Mouse (Mus musculus) heart, embryonic 12.5 days (tissue): ENCODE results near the gene Slc39a3. TPM values are rescaled to one million over a fixed set of nuclear protein-coding genes. Genes with fewer than 3 reads are reported as not detected.

Experiments
- ATAC-seq: fragments of 200-750 bp; cut with Nextera tagmentation; 2 replicates; pipeline ENCODE4 v1.8.0; 2017; ENCODE audit warnings: moderate TSS enrichment, moderate library complexity; ENCODE audit not compliant: insufficient number of reproducible peaks, low FRiP score
- H3K27ac ChIP-seq: fragments of 300-500 bp; sonication (generic); 2 replicates; pipeline ENCODE4 v1.5.1; 2016; ENCODE audit warnings: mild to moderate bottlenecking, moderate library complexity; ENCODE audit not compliant: poor library complexity, severe bottlenecking
- H3K27me3 ChIP-seq: fragments of 300-500 bp; sonication (generic); replicated peaks from 2 replicates; pipeline ENCODE4 v1.6.1; 2016; ENCODE audit warnings: mild to moderate bottlenecking, moderate library complexity
- H3K36me3 ChIP-seq: fragments of 300-500 bp; sonication (generic); 2 replicates; pipeline ENCODE4 v1.6.1; 2016; ENCODE audit warnings: mild to moderate bottlenecking, moderate library complexity
- H3K4me1 ChIP-seq: fragments of 300-500 bp; sonication (generic); replicated peaks from 2 replicates; pipeline ENCODE4 v1.6.1; 2016; ENCODE audit warnings: mild to moderate bottlenecking
- H3K4me2 ChIP-seq: fragments of 300-500 bp; sonication (generic); 2 replicates; pipeline ENCODE4 v1.6.1; 2016; ENCODE audit warnings: mild to moderate bottlenecking, moderate library complexity
- H3K4me3 ChIP-seq: fragments of 300-500 bp; sonication (generic); 2 replicates; pipeline ENCODE4 v1.5.1; 2016; ENCODE audit warnings: mild to moderate bottlenecking
- H3K9ac ChIP-seq: fragments of 300-500 bp; sonication (generic); 2 replicates; pipeline ENCODE4 v1.6.1; 2016; ENCODE audit warnings: mild to moderate bottlenecking, moderate library complexity
- H3K9me3 ChIP-seq: fragments of 300-500 bp; sonication (generic); replicated peaks from 2 replicates; pipeline ENCODE4 v1.6.1; 2016; ENCODE audit warnings: mild to moderate bottlenecking, moderate library complexity
- WGBS: fragments of 180-500 bp; shearing (Covaris S2); methylation state at CpG from one replicate; pipeline ENCODE4 v1.1.7; 2016; 5-methylcytosine and 5-hydroxymethylcytosine counted together
- polyA plus RNA-seq: library from polyadenylated mRNA; unstranded; fragments of >200 nt; fragmentation: Nextera tagmentation; extraction: Ambion mirVana; gene quantifications from 2 replicates; pipeline ENCODE4 v1.2.1, GENCODE M21; 2016

The Slc39a3 gene
- 7.5 and 8.7 TPM in 2 replicates for polyA plus RNA-seq

DNA sequence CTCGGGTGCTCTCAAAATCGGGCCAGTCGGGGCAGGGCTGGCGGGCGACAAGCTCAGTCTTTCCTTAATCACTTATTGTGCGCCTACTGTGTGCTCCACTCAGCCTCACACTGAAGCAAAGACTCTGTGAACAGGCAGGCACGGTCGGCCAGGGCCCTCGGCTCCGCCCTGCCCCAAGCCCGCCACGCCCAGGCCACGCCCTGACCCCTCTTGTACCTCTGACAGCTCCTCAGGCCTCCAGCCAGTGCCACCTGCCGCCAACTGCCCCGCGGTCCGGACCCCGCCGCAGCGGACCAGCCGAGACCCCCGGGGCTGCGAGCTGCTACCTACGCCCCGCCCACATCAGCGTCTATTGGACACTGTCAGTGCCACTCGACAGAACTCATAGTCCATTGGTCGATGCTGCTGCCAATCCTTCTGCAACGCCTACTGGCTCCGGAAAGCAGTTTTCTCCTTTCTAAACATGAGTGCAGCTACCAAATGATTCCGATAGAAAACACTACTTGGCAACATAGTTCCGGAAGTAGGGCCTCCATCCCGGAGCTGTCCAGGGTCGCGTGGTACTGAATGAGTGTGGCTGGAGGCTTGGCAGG lies at the start of gene Slc39a3:
TSS of gene Slc39a3 (minus strand) at position 439 of the 593 bp plus-strand sequence.
- under 1% methylated on average over 35 of the region's 35 CpGs for WGBS
- Histone ChIP-seq H3K9me3 (no peaks in the 10 kb centered on the region), H3K27me3 (no peaks in the 10 kb centered on the region), H3K4me2 (peak within 1 kb of the TSS; percentile 80), H3K9ac (peak within 1 kb of the TSS; percentile 83), H3K36me3 (peaks cover 14% of the 10 kb centered on the region), H3K27ac (no peak within 1 kb of the TSS; the same call in 1 of the 2 replicates), H3K4me1 (no peaks in the 10 kb centered on the region; the same call in 1 of the 2 replicates), H3K4me3 (peak within 1 kb of the TSS; percentile 76)
- peak; percentile 97 for ATAC-seq

DNA sequence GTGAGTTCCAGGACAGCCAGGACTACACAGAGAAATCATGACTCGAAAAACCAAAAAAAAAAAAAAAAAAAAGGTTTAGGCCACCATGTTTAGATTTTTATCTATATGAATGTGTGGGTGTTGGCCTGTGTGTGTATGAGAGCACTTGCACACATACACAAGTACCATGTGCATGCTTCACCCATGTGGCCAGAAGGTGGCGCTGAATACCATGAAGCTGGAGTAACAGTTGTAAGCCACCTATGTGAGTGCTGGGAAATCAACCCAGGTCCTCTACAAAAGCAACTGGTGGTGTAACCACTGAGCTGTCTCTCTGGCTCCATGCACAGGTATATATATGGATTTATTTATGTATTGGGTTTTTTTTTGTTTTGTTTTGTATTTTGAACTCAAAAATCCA lies 49.8 kb upstream of the Slc39a3 start:
- Histone ChIP-seq H3K4me1 (peaks cover 12% of the 10 kb centered on the region), H3K9me3 (no peaks in the 10 kb centered on the region), H3K27ac (no peak overlapping the region), H3K4me2 (no peak overlapping the region), H3K4me3 (no peak overlapping the region), H3K27me3 (no peaks in the 10 kb centered on the region), H3K9ac (no peak overlapping the region), H3K36me3 (peaks cover 6% of the 10 kb centered on the region)
- ATAC-seq, result no peak
- 51% methylated on average over 2 of the region's 2 CpGs for WGBS

DNA sequence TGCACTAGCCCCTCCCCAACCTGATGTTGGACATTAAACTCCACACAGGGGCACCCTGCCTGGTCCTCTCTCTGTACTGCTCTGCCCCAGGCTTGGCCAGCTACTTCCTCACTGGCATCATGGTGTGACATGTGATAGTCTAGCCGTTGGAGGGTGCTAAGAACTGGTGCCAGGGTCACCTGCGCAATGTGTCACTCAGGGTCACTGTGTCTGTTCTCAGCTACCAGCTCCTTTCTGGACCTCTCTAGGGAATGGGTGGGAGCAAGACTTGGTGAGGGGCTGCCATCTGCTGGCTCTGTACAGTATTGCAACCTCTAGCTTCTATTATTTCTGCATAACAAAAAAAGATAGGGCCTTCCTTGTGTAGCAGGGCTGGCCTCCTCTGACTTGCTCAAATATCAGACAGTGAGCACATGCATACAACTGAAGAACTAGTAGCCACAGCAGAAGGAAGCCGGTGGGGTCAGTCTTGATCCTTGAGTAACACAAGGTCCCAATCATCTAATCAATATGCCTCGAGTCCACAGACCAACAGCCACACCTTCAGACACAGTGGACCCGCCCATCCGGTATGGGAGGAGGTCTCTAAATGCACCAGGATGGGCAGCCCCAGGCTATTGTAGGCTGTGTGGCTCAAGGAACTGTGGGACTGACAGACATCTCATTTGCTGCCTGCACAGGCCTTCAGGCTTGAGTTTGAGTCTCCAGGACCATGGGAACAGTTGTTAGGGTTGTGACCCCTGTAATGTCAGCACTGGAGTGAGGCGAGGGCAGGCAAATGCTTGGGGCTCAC lies 45.1 kb upstream of the Slc39a3 start:
- H3K36me3 ChIP-seq, result peaks cover 53% of the 10 kb centered on the region
- WGBS, result 70% methylated on average over 7 of the region's 7 CpGs
- no peak overlapping the region for H3K4me3 ChIP-seq
- no peak overlapping the region for H3K4me2 ChIP-seq
- peak; percentile 28; the same call in 1 of the 2 replicates for ATAC-seq
- no peak overlapping the region for H3K9ac ChIP-seq
- H3K27ac ChIP-seq, result no peak overlapping the region
- no peaks in the 10 kb centered on the region for H3K4me1 ChIP-seq
- no peaks in the 10 kb centered on the region for H3K27me3 ChIP-seq
- H3K9me3 ChIP-seq, result no peaks in the 10 kb centered on the region

DNA sequence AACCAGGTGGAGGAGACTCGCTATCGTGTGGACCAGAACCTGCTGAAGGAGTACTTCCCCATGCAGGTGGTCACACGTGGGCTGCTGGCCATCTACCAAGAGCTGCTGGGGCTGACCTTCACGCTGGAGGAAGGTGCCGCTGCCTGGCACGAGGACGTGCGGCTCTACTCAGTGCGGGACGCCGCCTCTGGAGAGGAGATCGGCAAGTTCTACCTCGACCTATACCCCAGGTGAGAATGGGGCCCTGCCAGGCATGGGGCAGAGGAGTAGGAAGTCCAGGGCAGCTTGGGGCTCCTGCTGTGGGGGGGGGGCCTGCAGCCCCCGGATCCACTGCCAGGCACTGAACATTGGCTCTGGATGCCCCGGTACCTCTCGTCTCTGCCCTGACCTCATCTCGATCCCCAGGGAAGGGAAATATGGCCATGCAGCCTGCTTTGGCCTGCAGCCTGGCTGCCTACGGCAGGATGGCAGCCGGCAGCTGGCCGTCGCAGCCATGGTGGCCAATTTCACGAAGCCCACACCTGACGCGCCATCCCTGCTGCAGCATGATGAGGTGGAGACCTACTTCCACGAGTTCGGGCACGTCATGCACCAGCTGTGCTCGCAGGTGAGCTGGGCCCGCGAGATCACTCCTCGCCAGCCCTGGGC lies 42.9 kb upstream of the Slc39a3 start:
- Histone ChIP-seq H3K36me3 (peaks cover 71% of the 10 kb centered on the region), H3K27me3 (no peaks in the 10 kb centered on the region), H3K9ac (no peak overlapping the region), H3K4me2 (no peak overlapping the region), H3K9me3 (no peaks in the 10 kb centered on the region), H3K27ac (no peak overlapping the region), H3K4me1 (no peaks in the 10 kb centered on the region), H3K4me3 (no peak overlapping the region)
- 94% methylated on average over 31 of the region's 31 CpGs for WGBS
- ATAC-seq, result no peak

DNA sequence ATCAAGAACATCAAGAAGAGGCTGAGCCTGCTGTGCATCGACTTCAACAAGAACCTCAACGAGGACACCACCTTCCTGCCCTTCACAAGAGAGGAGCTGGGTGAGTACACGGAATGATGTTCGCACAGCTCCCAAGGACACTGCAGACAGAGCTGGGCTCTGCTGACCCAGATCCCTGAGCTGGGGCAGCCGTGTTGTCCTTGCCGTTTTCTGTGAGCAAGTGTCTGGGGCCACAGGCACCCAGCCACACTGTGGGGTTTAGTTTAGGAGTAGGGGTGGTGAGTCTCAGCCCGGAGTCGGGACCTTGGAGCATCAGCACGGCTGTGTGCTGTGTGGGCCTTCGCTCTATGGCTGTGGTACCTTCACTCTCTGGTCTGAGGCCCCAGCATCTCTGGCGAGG lies 40.7 kb upstream of the Slc39a3 start:
- Histone ChIP-seq H3K9me3 (no peaks in the 10 kb centered on the region), H3K27ac (no peak overlapping the region), H3K27me3 (no peaks in the 10 kb centered on the region), H3K4me3 (no peak overlapping the region), H3K4me2 (no peak overlapping the region), H3K4me1 (no peaks in the 10 kb centered on the region), H3K36me3 (peaks cover 90% of the 10 kb centered on the region), H3K9ac (no peak overlapping the region)
- no peak for ATAC-seq
- WGBS, result 87% methylated on average over 11 of the region's 11 CpGs

DNA sequence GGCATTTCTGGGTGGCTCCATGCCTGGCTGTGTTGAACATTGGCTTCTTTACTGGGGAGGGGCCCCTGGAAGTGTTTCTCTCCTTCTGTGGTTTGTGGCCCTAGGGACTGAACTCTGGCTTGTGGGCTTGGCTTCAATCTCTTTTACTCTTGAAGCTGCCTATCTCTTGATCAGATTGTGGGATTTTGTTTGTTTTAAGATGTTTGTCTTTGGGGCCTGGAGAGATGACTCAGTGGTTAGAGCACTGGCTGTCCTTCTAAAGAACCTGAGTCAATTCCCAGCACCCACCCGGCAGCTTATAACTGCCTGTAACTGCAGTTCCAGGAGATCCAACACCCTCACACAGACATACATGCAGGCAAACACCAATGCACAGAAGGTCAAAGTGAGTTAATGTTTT lies 39.1 kb upstream of the Slc39a3 start:
- no peak for ATAC-seq
- no peak overlapping the region for H3K4me2 ChIP-seq
- no peak overlapping the region for H3K4me3 ChIP-seq
- no peaks in the 10 kb centered on the region for H3K4me1 ChIP-seq
- 77% methylated on average over 1 of the region's 1 CpGs for WGBS
- H3K27me3 ChIP-seq, result no peaks in the 10 kb centered on the region
- H3K9ac ChIP-seq, result no peak overlapping the region
- no peaks in the 10 kb centered on the region for H3K9me3 ChIP-seq
- H3K27ac ChIP-seq, result no peak overlapping the region
- H3K36me3 ChIP-seq, result peaks cover 82% of the 10 kb centered on the region

DNA sequence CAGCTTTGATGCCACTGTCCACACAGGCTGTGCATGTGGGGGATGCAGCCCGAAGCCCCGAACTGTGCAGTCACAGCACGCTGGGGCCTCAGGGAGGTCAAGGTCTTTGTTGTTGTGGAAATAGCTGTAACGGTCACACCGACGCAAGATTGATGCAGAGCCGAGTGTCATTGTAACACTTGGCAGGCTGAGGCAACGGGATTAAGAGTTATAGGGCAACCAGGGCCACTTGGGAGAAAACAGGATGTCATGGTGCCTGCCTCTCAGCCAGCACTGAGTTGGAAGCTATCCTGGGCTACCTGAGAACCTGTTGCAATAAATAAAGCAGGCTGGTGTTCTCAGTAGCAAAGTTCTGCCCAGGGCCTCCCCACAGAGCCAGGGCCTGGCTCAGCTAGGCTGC lies 38.5 kb upstream of the Slc39a3 start:
- no peak overlapping the region for H3K27ac ChIP-seq
- H3K9me3 ChIP-seq, result no peaks in the 10 kb centered on the region
- no peaks in the 10 kb centered on the region for H3K27me3 ChIP-seq
- peaks cover 76% of the 10 kb centered on the region for H3K36me3 ChIP-seq
- 86% methylated on average over 8 of the region's 8 CpGs for WGBS
- ATAC-seq, result no peak
- H3K4me1 ChIP-seq, result peaks cover 4% of the 10 kb centered on the region
- H3K9ac ChIP-seq, result no peak overlapping the region
- no peak overlapping the region for H3K4me3 ChIP-seq
- H3K4me2 ChIP-seq, result no peak overlapping the region

DNA sequence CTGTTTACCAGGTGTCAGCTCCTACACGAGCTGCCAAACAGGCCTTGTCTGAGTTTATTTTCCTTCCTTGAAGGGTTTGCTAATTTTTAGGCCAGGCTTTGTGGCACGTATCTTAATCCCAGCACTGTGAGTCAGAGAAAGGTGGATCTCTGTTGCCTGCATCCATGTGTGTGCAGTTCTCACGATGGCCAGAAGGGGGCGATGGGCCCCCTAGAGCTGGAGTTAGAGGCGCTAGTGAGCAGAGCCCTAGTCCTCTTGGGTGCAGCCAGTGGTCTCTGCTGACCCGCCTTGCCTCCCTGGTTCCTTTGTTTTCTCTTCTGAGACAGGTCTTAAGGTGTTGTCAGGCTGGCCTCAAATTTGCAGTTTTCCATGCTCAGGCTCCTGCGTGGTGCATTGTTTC lies 36.2 kb upstream of the Slc39a3 start:
- Histone ChIP-seq H3K4me2 (no peak overlapping the region), H3K27ac (no peak overlapping the region), H3K9ac (no peak overlapping the region), H3K4me3 (no peak overlapping the region), H3K27me3 (no peaks in the 10 kb centered on the region), H3K4me1 (peaks cover 15% of the 10 kb centered on the region), H3K9me3 (no peaks in the 10 kb centered on the region), H3K36me3 (peaks cover 53% of the 10 kb centered on the region)
- ATAC-seq, result no peak
- 67% methylated on average over 7 of the region's 7 CpGs for WGBS

DNA sequence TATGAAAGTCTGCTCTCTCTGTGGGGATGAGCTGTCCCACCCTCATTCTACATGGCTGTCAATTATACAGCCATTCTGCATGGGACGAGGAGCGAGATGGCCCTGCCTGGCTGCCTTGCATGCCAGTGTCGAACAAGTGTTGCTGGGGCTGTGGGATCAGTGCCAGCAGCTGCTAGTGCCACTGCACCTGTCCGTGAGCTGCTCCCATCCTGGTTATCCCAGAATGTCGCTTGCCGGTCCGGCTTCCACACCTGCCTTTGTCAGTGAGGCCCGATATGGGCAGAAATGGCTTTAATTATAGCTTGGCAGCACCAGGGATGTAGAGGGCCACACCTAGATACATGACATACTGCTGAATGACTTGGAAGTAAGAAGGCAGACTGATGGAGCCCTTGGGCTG lies 35.1 kb upstream of the Slc39a3 start:
- Histone ChIP-seq H3K4me1 (peaks cover 15% of the 10 kb centered on the region), H3K4me3 (no peak overlapping the region), H3K36me3 (peaks cover 42% of the 10 kb centered on the region), H3K9ac (no peak overlapping the region), H3K27ac (no peak overlapping the region), H3K9me3 (no peaks in the 10 kb centered on the region), H3K27me3 (no peaks in the 10 kb centered on the region), H3K4me2 (no peak overlapping the region)
- whole genome bisulfite sequencing, result 93% methylated on average over 8 of the region's 8 CpGs
- ATAC-seq, result no peak

DNA sequence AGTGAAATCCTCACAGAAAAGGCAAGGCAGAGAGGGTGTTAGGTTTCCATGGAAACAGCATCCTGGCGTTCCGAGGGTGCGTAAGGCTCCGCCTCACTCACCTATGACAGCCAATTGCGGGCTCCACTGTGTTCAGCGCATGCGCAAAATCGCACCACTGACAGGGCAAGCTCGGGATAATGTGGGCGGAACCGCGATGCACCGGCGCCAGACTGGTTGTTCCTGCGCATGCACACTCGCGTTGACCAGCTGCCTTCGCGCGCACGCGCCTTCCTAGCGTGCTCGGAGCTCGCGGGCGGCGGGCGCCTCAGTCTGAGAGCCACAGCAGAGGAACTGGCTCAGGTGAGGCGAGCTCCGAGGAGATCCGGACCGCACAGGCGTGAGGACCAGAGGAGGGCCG lies 32.6 kb upstream of the Slc39a3 start, which contains the start of gene Thop1:
TSS of gene Thop1 (plus strand) at position 200 of the 400 bp plus-strand sequence.
- H3K36me3 ChIP-seq, result peaks cover 22% of the 10 kb centered on the region
- peak within 1 kb of the TSS; percentile 85 for H3K9ac ChIP-seq
- H3K27me3 ChIP-seq, result no peaks in the 10 kb centered on the region
- WGBS, result under 1% methylated on average over 35 of the region's 35 CpGs
- peak within 1 kb of the TSS; percentile 75 for H3K4me3 ChIP-seq
- peak; percentile 95 for ATAC-seq
- H3K4me2 ChIP-seq, result peak within 1 kb of the TSS; percentile 77
- H3K27ac ChIP-seq, result no peak within 1 kb of the TSS; the same call in 1 of the 2 replicates
- H3K4me1 ChIP-seq, result peaks cover 15% of the 10 kb centered on the region
- H3K9me3 ChIP-seq, result no peaks in the 10 kb centered on the region

DNA sequence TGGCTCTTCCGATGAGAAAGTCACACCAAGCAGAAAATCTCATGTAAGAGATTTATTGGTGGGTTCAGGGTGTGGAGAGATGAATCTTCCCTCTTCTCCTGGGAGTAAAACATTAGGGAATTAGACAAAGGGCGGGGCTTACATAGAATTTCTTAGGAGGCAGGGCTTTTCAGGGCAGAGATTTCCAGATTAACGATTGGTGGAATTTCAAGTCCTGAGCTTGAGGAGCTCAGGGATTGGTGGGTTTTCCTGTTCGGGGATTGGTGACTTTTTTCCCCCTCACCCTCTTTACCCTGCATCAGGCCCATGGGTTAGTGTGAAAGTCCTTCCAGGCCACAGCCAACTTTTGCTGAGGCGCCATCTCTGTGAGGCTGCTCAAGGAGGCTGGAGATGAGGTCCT lies 31.5 kb upstream of the Slc39a3 start:
- Histone ChIP-seq H3K36me3 (peaks cover 10% of the 10 kb centered on the region), H3K27ac (no peak overlapping the region), H3K9ac (no peak overlapping the region), H3K4me1 (peaks cover 15% of the 10 kb centered on the region), H3K4me2 (no peak overlapping the region), H3K4me3 (no peak overlapping the region), H3K9me3 (no peaks in the 10 kb centered on the region), H3K27me3 (no peaks in the 10 kb centered on the region)
- ATAC-seq, result no peak
- 61% methylated on average over 5 of the region's 5 CpGs for WGBS
